Mouse (Mus musculus) heart, adult 2 months (tissue): Measurements from ENCODE around the gene Galnt9.

Experiments
- CTCF ChIP-seq: fragments of 200-600 bp; IDR thresholded peaks from 2 replicates; pipeline ENCODE4 v1.8.1; 2022; ENCODE audit warnings: antibody characterized with exemption, mild to moderate bottlenecking, moderate library complexity
- EP300 ChIP-seq: fragments of 200-500 bp; IDR thresholded peaks from 2 replicates; pipeline ENCODE4 v1.6.1; 2011; ENCODE audit warnings: low read depth, low read length, control low read depth; ENCODE audit not compliant: insufficient read depth

DNA sequence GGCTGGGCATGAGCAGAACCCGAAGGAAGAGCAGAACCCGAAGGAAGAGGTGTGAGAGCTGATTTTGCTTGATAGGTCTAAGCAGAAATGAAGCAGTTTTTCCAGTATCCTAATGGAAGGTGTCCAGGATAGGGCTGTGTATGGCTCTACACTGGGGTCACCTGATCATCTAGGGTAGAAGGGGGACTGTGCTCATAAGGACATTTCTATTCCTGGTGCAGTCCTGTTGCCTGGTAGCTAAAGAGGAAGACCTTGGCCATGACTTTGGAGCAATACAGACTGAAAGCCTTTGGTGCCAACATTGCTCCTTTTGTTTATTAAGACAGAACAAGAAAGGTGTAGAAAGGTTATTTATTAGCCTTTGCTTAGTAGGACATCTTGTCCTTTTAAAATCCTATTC is 119.9 kb downstream of the Galnt9 start:
- no peak for TF ChIP-seq CTCF
- TF ChIP-seq EP300 = no peak
